Mouse (Mus musculus) myocyte (in vitro differentiated cells): ENCODE results near the gene Iqgap2.

ENCODE experiments used
- E2F4 ChIP-seq: IDR thresholded peaks from one replicate; pipeline ENCODE4 v1.6.1; 2011; ENCODE audit warnings: mild to moderate bottlenecking, control low read depth, moderate library complexity; ENCODE audit not compliant: insufficient read depth
- MAX ChIP-seq: IDR thresholded peaks from one replicate; pipeline ENCODE4 v1.6.1; 2011; ENCODE audit warnings: low read depth, mild to moderate bottlenecking, control low read depth
- MYOG ChIP-seq, 3 experiments: IDR thresholded peaks; one replicate each; pipeline ENCODE4 v1.6.1; 2011; ENCODE audit warnings: control low read depth in 2 of 3, low read depth in 2 of 3, mild to moderate bottlenecking in 2 of 3; ENCODE audit not compliant: insufficient read length in 2 of 3, control insufficient read depth in 1 of 3, insufficient read depth in 1 of 3
- POLR2A ChIP-seq: IDR thresholded peaks from one replicate; pipeline ENCODE4 v1.6.1; 2011; ENCODE audit warnings: low read depth, mild to moderate bottlenecking, control low read depth, moderate library complexity; ENCODE audit not compliant: insufficient read length
- POLR2AphosphoS2 ChIP-seq: IDR thresholded peaks from one replicate; pipeline ENCODE4 v1.6.1; 2011; ENCODE audit warnings: low read depth, control low read depth; ENCODE audit not compliant: insufficient read length
- REST ChIP-seq: IDR thresholded peaks from one replicate; pipeline ENCODE4 v1.6.1; 2011; ENCODE audit warnings: mild to moderate bottlenecking, control low read depth, moderate library complexity; ENCODE audit not compliant: insufficient read depth, insufficient read length
- SRF ChIP-seq: IDR thresholded peaks from one replicate; pipeline ENCODE4 v1.6.1; 2011; ENCODE audit warnings: low read depth; ENCODE audit not compliant: control insufficient read depth, insufficient read length
- TCF12 ChIP-seq: IDR thresholded peaks from one replicate; pipeline ENCODE4 v1.6.1; 2011; ENCODE audit warnings: mild to moderate bottlenecking, control low read depth; ENCODE audit not compliant: poor library complexity, insufficient read depth, severe bottlenecking
- USF1 ChIP-seq: IDR thresholded peaks from one replicate; pipeline ENCODE4 v1.6.1; 2011; ENCODE audit warnings: low read depth, mild to moderate bottlenecking, control low read depth, moderate library complexity

DNA sequence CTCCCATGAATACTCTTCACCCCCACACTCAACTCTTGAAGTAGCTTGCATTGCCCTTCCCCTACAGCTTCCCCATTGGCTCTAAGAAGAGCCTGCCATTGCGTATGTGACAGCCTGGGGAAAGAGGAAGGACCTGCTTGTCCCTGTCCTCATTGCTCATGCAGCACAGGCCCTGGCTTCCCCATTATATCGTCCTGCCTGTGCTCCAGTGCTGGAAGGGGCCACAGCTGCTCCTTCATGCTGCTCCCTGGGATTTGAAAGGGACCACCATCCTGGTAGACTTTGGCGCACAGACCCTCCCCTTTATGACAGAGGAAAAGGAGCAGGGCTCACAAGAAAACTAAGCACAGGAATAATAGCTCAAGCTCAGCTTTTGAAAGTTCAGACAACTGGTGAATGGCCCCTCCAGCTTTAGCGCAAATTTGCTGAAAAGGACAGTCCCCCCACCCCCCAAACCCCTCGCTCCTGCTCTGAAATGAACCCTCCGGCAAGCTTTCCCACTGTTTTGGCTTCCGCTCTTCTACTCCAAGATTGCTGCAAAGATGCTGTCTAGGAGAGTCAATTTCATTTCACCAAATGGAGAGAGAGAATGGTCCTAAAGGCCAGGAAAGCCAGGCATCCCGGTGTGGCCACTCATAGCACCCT lies 22.7 kb downstream of the Iqgap2 start:
- TF ChIP-seq POLR2A = no peak
- TF ChIP-seq MAX = no peak
- TF ChIP-seq USF1 = no peak
- TF ChIP-seq TCF12 = no peak
- no peak for TF ChIP-seq E2F4
- no peak for TF ChIP-seq POLR2AphosphoS2
- no peak for TF ChIP-seq MYOG (IDR thresholded peaks at IDR 0.05; ENCODE audit: control insufficient read depth in 1 of 3, insufficient read depth in 1 of 3, insufficient read length in 2 of 3, low read depth in 2 of 3)
- TF ChIP-seq SRF = no peak
- TF ChIP-seq REST = no peak
